Mouse (Mus musculus): ENCODE measurements around the gene Frem2. TPM values are rescaled to one million over a fixed set of nuclear protein-coding genes. Genes with fewer than 3 reads are reported as not detected.

The Frem2 gene
- polyA plus RNA-seq, 1 experiment = 1.1 TPM

- 62% methylated on average over 6 of the region's 6 CpGs for WGBS
- TF ChIP-seq POLR2A (IDR thresholded peaks at IDR 0.05; ENCODE audit: borderline replicate concordance, extremely low read depth, low read depth, low read length) = no peak
- TF ChIP-seq CTCF (IDR thresholded peaks at IDR 0.05; ENCODE audit: insufficient read depth, low read length) = no peak
- H3K4me3 ChIP-seq (replicated peaks; ENCODE audit: extremely low read depth, low read depth, low read length) = no peak overlapping the region
- H3K4me1 ChIP-seq (ENCODE audit: control insufficient read depth, insufficient read depth, low read length) = no peaks in the 10 kb centered on the region; the same call in 1 of the 2 replicates
- DNase-seq = no peak
Measured at GRCm38 (mm10) chr3:53530305-53530704, 126.8 kb downstream of the Frem2 start.

GRCm38 (mm10) chr3:53525737-53526136, 131.4 kb downstream of the Frem2 start:
- Histone ChIP-seq H3K4me3 (replicated peaks; ENCODE audit: extremely low read depth, low read depth, low read length) (peak overlapping the region; percentile 51), H3K4me1 (ENCODE audit: control insufficient read depth, insufficient read depth, low read length) (no peaks in the 10 kb centered on the region; the same call in 1 of the 2 replicates)
- no peak for TF ChIP-seq POLR2A (IDR thresholded peaks at IDR 0.05; ENCODE audit: borderline replicate concordance, extremely low read depth, low read depth, low read length)
- TF ChIP-seq CTCF (IDR thresholded peaks at IDR 0.05; ENCODE audit: insufficient read depth, low read length) = peak; percentile 60
- DNase-seq = peak; percentile 47
- WGBS = 4% methylated on average over 21 of the region's 21 CpGs

- DNase-seq = no peak
- Histone ChIP-seq H3K4me3 (replicated peaks; ENCODE audit: extremely low read depth, low read depth, low read length) (no peak overlapping the region), H3K4me1 (ENCODE audit: control insufficient read depth, insufficient read depth, low read length) (no peaks in the 10 kb centered on the region; the same call in 1 of the 2 replicates)
- no peak for TF ChIP-seq CTCF (IDR thresholded peaks at IDR 0.05; ENCODE audit: insufficient read depth, low read length)
- no peak for TF ChIP-seq POLR2A (IDR thresholded peaks at IDR 0.05; ENCODE audit: borderline replicate concordance, extremely low read depth, low read depth, low read length)
- WGBS = 86% methylated on average over 10 of the region's 10 CpGs
Measured at GRCm38 (mm10) chr3:53522794-53523193, 134.4 kb downstream of the Frem2 start.

GRCm38 (mm10) chr3:53514221-53515065, 142.7 kb downstream of the Frem2 start:
- 63% methylated on average over 4 of the region's 4 CpGs for WGBS
- Histone ChIP-seq H3K4me1 (ENCODE audit: control insufficient read depth, insufficient read depth, low read length) (no peaks in the 10 kb centered on the region), H3K4me3 (replicated peaks; ENCODE audit: extremely low read depth, low read depth, low read length) (no peak overlapping the region)
- TF ChIP-seq POLR2A (IDR thresholded peaks at IDR 0.05; ENCODE audit: borderline replicate concordance, extremely low read depth, low read depth, low read length) = no peak
- no peak for TF ChIP-seq CTCF (IDR thresholded peaks at IDR 0.05; ENCODE audit: insufficient read depth, low read length)
- no peak for DNase-seq

- H3K4me1 ChIP-seq (ENCODE audit: control insufficient read depth, insufficient read depth, low read length) = no peaks in the 10 kb centered on the region
- no peak for DNase-seq
- TF ChIP-seq POLR2A (IDR thresholded peaks at IDR 0.05; ENCODE audit: borderline replicate concordance, extremely low read depth, low read depth, low read length) = no peak
- TF ChIP-seq CTCF (IDR thresholded peaks at IDR 0.05; ENCODE audit: insufficient read depth, low read length) = no peak
- WGBS = 57% methylated on average over 5 of the region's 5 CpGs
- no peak overlapping the region for H3K4me3 ChIP-seq (replicated peaks; ENCODE audit: extremely low read depth, low read depth, low read length)
Measured at GRCm38 (mm10) chr3:53513096-53513495, 144.1 kb downstream of the Frem2 start.

- TF ChIP-seq POLR2A (IDR thresholded peaks at IDR 0.05; ENCODE audit: borderline replicate concordance, extremely low read depth, low read depth, low read length) = no peak
- TF ChIP-seq CTCF (IDR thresholded peaks at IDR 0.05; ENCODE audit: insufficient read depth, low read length) = peak; percentile 27; the same call in 1 of the 2 replicates
- H3K4me1 ChIP-seq (ENCODE audit: control insufficient read depth, insufficient read depth, low read length) = no peaks in the 10 kb centered on the region
- H3K4me3 ChIP-seq (replicated peaks; ENCODE audit: extremely low read depth, low read depth, low read length) = no peak overlapping the region
- 55% methylated on average over 6 of the region's 6 CpGs for WGBS
- no peak for DNase-seq
Measured at GRCm38 (mm10) chr3:53502428-53502827, 154.7 kb downstream of the Frem2 start.

GRCm38 (mm10) chr3:53498351-53498905, 158.7 kb downstream of the Frem2 start:
- DNase-seq = no peak
- no peak for TF ChIP-seq POLR2A (IDR thresholded peaks at IDR 0.05; ENCODE audit: borderline replicate concordance, extremely low read depth, low read depth, low read length)
- TF ChIP-seq CTCF (IDR thresholded peaks at IDR 0.05; ENCODE audit: insufficient read depth, low read length) = no peak
- Histone ChIP-seq H3K4me1 (ENCODE audit: control insufficient read depth, insufficient read depth, low read length) (no peaks in the 10 kb centered on the region), H3K4me3 (replicated peaks; ENCODE audit: extremely low read depth, low read depth, low read length) (no peak overlapping the region)
- WGBS = 69% methylated on average over 6 of the region's 6 CpGs

- TF ChIP-seq CTCF (IDR thresholded peaks at IDR 0.05; ENCODE audit: insufficient read depth, low read length) = no peak
- TF ChIP-seq POLR2A (IDR thresholded peaks at IDR 0.05; ENCODE audit: borderline replicate concordance, extremely low read depth, low read depth, low read length) = no peak
- WGBS = 72% methylated on average over 6 of the region's 6 CpGs
- DNase-seq = no peak
- Histone ChIP-seq H3K4me1 (ENCODE audit: control insufficient read depth, insufficient read depth, low read length) (peaks cover 4% of the 10 kb centered on the region; the same call in 1 of the 2 replicates), H3K4me3 (replicated peaks; ENCODE audit: extremely low read depth, low read depth, low read length) (no peak within 1 kb of the TSS)
Measured at GRCm38 (mm10) chr3:53488353-53488752, 168.8 kb downstream of the Frem2 start, which contains the start of gene Stoml3. TSS of gene Stoml3 (plus strand) at chr3:53488653.

- WGBS = 38% methylated on average over 9 of the region's 9 CpGs
Measured at GRCm38 (mm10) chr3:53486996-53487576, 170.1 kb downstream of the Frem2 start.

More at GRCm38 (mm10) chr3:53486996-53487576, 170.1 kb downstream of the Frem2 start:
- H3K4me1 ChIP-seq (ENCODE audit: control insufficient read depth, insufficient read depth, low read length) = peaks cover 4% of the 10 kb centered on the region; the same call in 1 of the 2 replicates
- TF ChIP-seq POLR2A (IDR thresholded peaks at IDR 0.05; ENCODE audit: borderline replicate concordance, extremely low read depth, low read depth, low read length) = no peak
- H3K4me3 ChIP-seq (replicated peaks; ENCODE audit: extremely low read depth, low read depth, low read length) = no peak overlapping the region
- DNase-seq = no peak

Measured in lung, adult 2 months (tissue).